Mouse (Mus musculus): ENCODE results near the gene Slc35f6. TPM values are rescaled to one million over a fixed set of nuclear protein-coding genes. Genes with fewer than 3 reads are reported as not detected.

Slc35f6 gene
- polyA plus RNA-seq, 1 experiment, result 29.4 TPM

- no peaks in the 10 kb centered on the region for H3K27me3 ChIP-seq (ENCODE audit: control insufficient read depth, insufficient read depth, low read length)
- TF ChIP-seq POLR2A (IDR thresholded peaks at IDR 0.05; ENCODE audit: control insufficient read depth, low read depth, low read length) (no peak), CTCF (IDR thresholded peaks at IDR 0.05; ENCODE audit: control insufficient read depth, insufficient read depth, insufficient replicate concordance, low read depth, low read length) (no peak; the same call in 1 of the 2 replicates)
- peaks cover 6% of the 10 kb centered on the region for H3K4me1 ChIP-seq (ENCODE audit: control insufficient read depth, insufficient read depth, low read length)
- H3K27ac ChIP-seq (ENCODE audit: control insufficient read depth, insufficient read depth, low read depth, low read length), result no peak overlapping the region
- H3K4me3 ChIP-seq (ENCODE audit: control insufficient read depth, low read depth, low read length), result no peak overlapping the region
- H3K36me3 ChIP-seq (ENCODE audit: control insufficient read depth, insufficient read depth, low read length), result no peaks in the 10 kb centered on the region
These were observed 27.2 kb upstream of the Slc35f6 start for GRCm38 (mm10) chr5:30620567-30620966.

GRCm38 (mm10) chr5:30621211-30621790, 26.4 kb upstream of the Slc35f6 start:
- TF ChIP-seq POLR2A (IDR thresholded peaks at IDR 0.05; ENCODE audit: control insufficient read depth, low read depth, low read length) (no peak), CTCF (IDR thresholded peaks at IDR 0.05; ENCODE audit: control insufficient read depth, insufficient read depth, insufficient replicate concordance, low read depth, low read length) (no peak)
- no peaks in the 10 kb centered on the region for H3K36me3 ChIP-seq (ENCODE audit: control insufficient read depth, insufficient read depth, low read length)
- no peaks in the 10 kb centered on the region for H3K27me3 ChIP-seq (ENCODE audit: control insufficient read depth, insufficient read depth, low read length)
- peaks cover 6% of the 10 kb centered on the region for H3K4me1 ChIP-seq (ENCODE audit: control insufficient read depth, insufficient read depth, low read length)
- H3K4me3 ChIP-seq (ENCODE audit: control insufficient read depth, low read depth, low read length), result no peak overlapping the region
- no peak overlapping the region for H3K27ac ChIP-seq (ENCODE audit: control insufficient read depth, insufficient read depth, low read depth, low read length)

GRCm38 (mm10) chr5:30621844-30622176, 25.9 kb upstream of the Slc35f6 start:
- H3K27me3 ChIP-seq (ENCODE audit: control insufficient read depth, insufficient read depth, low read length), result no peaks in the 10 kb centered on the region

GRCm38 (mm10) chr5:30622177-30622840, 25.4 kb upstream of the Slc35f6 start:
- Histone ChIP-seq H3K4me1 (ENCODE audit: control insufficient read depth, insufficient read depth, low read length) (peaks cover 6% of the 10 kb centered on the region), H3K27me3 (ENCODE audit: control insufficient read depth, insufficient read depth, low read length) (no peaks in the 10 kb centered on the region), H3K4me3 (ENCODE audit: control insufficient read depth, low read depth, low read length) (peak overlapping the region; percentile 56), H3K27ac (ENCODE audit: control insufficient read depth, insufficient read depth, low read depth, low read length) (no peak overlapping the region), H3K36me3 (ENCODE audit: control insufficient read depth, insufficient read depth, low read length) (no peaks in the 10 kb centered on the region)
- TF ChIP-seq CTCF (IDR thresholded peaks at IDR 0.05; ENCODE audit: control insufficient read depth, insufficient read depth, insufficient replicate concordance, low read depth, low read length) (no peak), POLR2A (IDR thresholded peaks at IDR 0.05; ENCODE audit: control insufficient read depth, low read depth, low read length) (no peak)

More at GRCm38 (mm10) chr5:30621844-30622176, 25.9 kb upstream of the Slc35f6 start:
- no peak overlapping the region for H3K27ac ChIP-seq (ENCODE audit: control insufficient read depth, insufficient read depth, low read depth, low read length)
- H3K36me3 ChIP-seq (ENCODE audit: control insufficient read depth, insufficient read depth, low read length), result no peaks in the 10 kb centered on the region
- peaks cover 6% of the 10 kb centered on the region for H3K4me1 ChIP-seq (ENCODE audit: control insufficient read depth, insufficient read depth, low read length)
- H3K4me3 ChIP-seq (ENCODE audit: control insufficient read depth, low read depth, low read length), result peak overlapping the region; percentile 56
- TF ChIP-seq CTCF (IDR thresholded peaks at IDR 0.05; ENCODE audit: control insufficient read depth, insufficient read depth, insufficient replicate concordance, low read depth, low read length) (no peak), POLR2A (IDR thresholded peaks at IDR 0.05; ENCODE audit: control insufficient read depth, low read depth, low read length) (no peak)

GRCm38 (mm10) chr5:30622841-30623185, 24.9 kb upstream of the Slc35f6 start:
- no peaks in the 10 kb centered on the region for H3K27me3 ChIP-seq (ENCODE audit: control insufficient read depth, insufficient read depth, low read length)

GRCm38 (mm10) chr5:30623380-30623779, 24.4 kb upstream of the Slc35f6 start:
- no peak for TF ChIP-seq POLR2A (IDR thresholded peaks at IDR 0.05; ENCODE audit: control insufficient read depth, low read depth, low read length)
- no peak for TF ChIP-seq CTCF (IDR thresholded peaks at IDR 0.05; ENCODE audit: control insufficient read depth, insufficient read depth, insufficient replicate concordance, low read depth, low read length)
- Histone ChIP-seq H3K27me3 (ENCODE audit: control insufficient read depth, insufficient read depth, low read length) (no peaks in the 10 kb centered on the region), H3K4me1 (ENCODE audit: control insufficient read depth, insufficient read depth, low read length) (peaks cover 6% of the 10 kb centered on the region), H3K27ac (ENCODE audit: control insufficient read depth, insufficient read depth, low read depth, low read length) (no peak overlapping the region), H3K36me3 (ENCODE audit: control insufficient read depth, insufficient read depth, low read length) (no peaks in the 10 kb centered on the region), H3K4me3 (ENCODE audit: control insufficient read depth, low read depth, low read length) (no peak overlapping the region)

More at GRCm38 (mm10) chr5:30622841-30623185, 24.9 kb upstream of the Slc35f6 start:
- no peaks in the 10 kb centered on the region for H3K36me3 ChIP-seq (ENCODE audit: control insufficient read depth, insufficient read depth, low read length)
- TF ChIP-seq CTCF (IDR thresholded peaks at IDR 0.05; ENCODE audit: control insufficient read depth, insufficient read depth, insufficient replicate concordance, low read depth, low read length), result no peak
- TF ChIP-seq POLR2A (IDR thresholded peaks at IDR 0.05; ENCODE audit: control insufficient read depth, low read depth, low read length), result no peak
- H3K4me3 ChIP-seq (ENCODE audit: control insufficient read depth, low read depth, low read length), result peak overlapping the region; percentile 56
- H3K27ac ChIP-seq (ENCODE audit: control insufficient read depth, insufficient read depth, low read depth, low read length), result no peak overlapping the region
- peaks cover 6% of the 10 kb centered on the region for H3K4me1 ChIP-seq (ENCODE audit: control insufficient read depth, insufficient read depth, low read length)

GRCm38 (mm10) chr5:30624311-30624710, 23.4 kb upstream of the Slc35f6 start:
- H3K27ac ChIP-seq (ENCODE audit: control insufficient read depth, insufficient read depth, low read depth, low read length), result no peak overlapping the region
- peaks cover 6% of the 10 kb centered on the region for H3K4me1 ChIP-seq (ENCODE audit: control insufficient read depth, insufficient read depth, low read length)
- H3K36me3 ChIP-seq (ENCODE audit: control insufficient read depth, insufficient read depth, low read length), result no peaks in the 10 kb centered on the region
- H3K4me3 ChIP-seq (ENCODE audit: control insufficient read depth, low read depth, low read length), result no peak overlapping the region
- H3K27me3 ChIP-seq (ENCODE audit: control insufficient read depth, insufficient read depth, low read length), result no peaks in the 10 kb centered on the region
- TF ChIP-seq CTCF (IDR thresholded peaks at IDR 0.05; ENCODE audit: control insufficient read depth, insufficient read depth, insufficient replicate concordance, low read depth, low read length) (no peak), POLR2A (IDR thresholded peaks at IDR 0.05; ENCODE audit: control insufficient read depth, low read depth, low read length) (no peak)

Data from testis, adult 2 months (tissue).